ENCODE assay signal across 40 mouse cellular contexts in genomic region chr11:100766726-100767125, GRCm38 (mm10). TPM values are rescaled to one million over a fixed set of nuclear protein-coding genes. Genes with fewer than 3 reads are reported as not detected.
"Had no signal": no experiment of that assay in that cellular context is flagged by ENCODE, and none has a peak within 500 bp of the region (broad histone marks: within the 10 kb centered on the region; RNA-seq: fewer than 3 reads in every experiment).

No protein-coding gene starts in this region.

- DNase-seq: forebrain, postnatal 0 days; gastrocnemius, adult 2 months; gastrocnemius, postnatal 10 days; gastrocnemius, postnatal 25 days; heart, adult 18-20 months; heart, postnatal 10 days; heart, postnatal 4 days; layer of hippocampus, adult 9-11 months; layer of hippocampus, postnatal 36 days; liver; liver, embryonic 13.5 days; liver, postnatal 0 days; lung, adult 2 months had no signal

- H3K4me2 ChIP-seq: heart, embryonic 12.5 days; hindbrain, embryonic 12.5 days; hindbrain, embryonic 14.5 days; intestine, embryonic 15.5 days; limb, embryonic 12.5 days; liver, embryonic 11.5 days; liver, embryonic 13.5 days; liver, embryonic 15.5 days had no signal

- H3K36me3 ChIP-seq: hindbrain, embryonic 10.5 days; hindbrain, embryonic 12.5 days; intestine, embryonic 15.5 days; limb, embryonic 10.5 days; limb, embryonic 12.5 days; liver, embryonic 13.5 days; liver, embryonic 15.5 days had no signal

- H3K9me3 ChIP-seq: heart, embryonic 10.5 days; heart, embryonic 12.5 days; hindbrain, embryonic 10.5 days; hindbrain, embryonic 12.5 days; intestine, embryonic 15.5 days; limb, embryonic 10.5 days; limb, embryonic 12.5 days; liver, embryonic 13.5 days; liver, embryonic 15.5 days had no signal

- H3K4me3 ChIP-seq: gastrocnemius, adult 2 months; heart, embryonic 10.5 days; heart, embryonic 12.5 days; hindbrain, embryonic 10.5 days; hindbrain, embryonic 12.5 days; intestine, embryonic 15.5 days; limb, embryonic 10.5 days; limb, embryonic 12.5 days; liver, embryonic 13.5 days; liver, embryonic 15.5 days had no signal

- H3K9ac ChIP-seq: forebrain, postnatal 0 days; heart, embryonic 12.5 days; hindbrain, embryonic 12.5 days; hindbrain, embryonic 14.5 days; intestine, embryonic 15.5 days; limb, embryonic 12.5 days; liver, embryonic 13.5 days; liver, embryonic 15.5 days; liver, postnatal 0 days had no signal

- H3K27ac ChIP-seq: gastrocnemius, adult 2 months; heart, embryonic 10.5 days; hindbrain, embryonic 10.5 days; hindbrain, embryonic 12.5 days; hindbrain, embryonic 14.5 days; intestine, embryonic 15.5 days; limb, embryonic 10.5 days; limb, embryonic 12.5 days; liver, embryonic 13.5 days; liver, embryonic 15.5 days had no signal

- ATAC-seq: forebrain, postnatal 0 days; hindbrain, embryonic 16.5 days; inflammation-experienced regulatory T-cells, adult 6 months; intestine, embryonic 15.5 days; intestine, postnatal 0 days; liver, postnatal 0 days had no signal

RNA-seq across cellular contexts. Expression of gene Hcrt, which starts 4.0 kb away (rescaled TPM):
- total RNA-seq: gastrocnemius, adult 2 months; gastrocnemius, postnatal 10 days; gastrocnemius, postnatal 25 days; gastrocnemius, postnatal 4 days; granulocyte monocyte progenitor cell, adult 5-6 weeks; heart, adult 18-20 months; heart, adult 8-10 months; heart, postnatal 10 days; heart, postnatal 25 days; heart, postnatal 4 days; layer of hippocampus, adult 18-20 months; layer of hippocampus, adult 8-10 months; layer of hippocampus, postnatal 14 days; layer of hippocampus, postnatal 36 days; left cerebral cortex, adult 18-20 months; left cerebral cortex, postnatal 14 days had no signal
- polyA plus RNA-seq: heart, embryonic 10.5 days; heart, embryonic 12.5 days; heart, embryonic 14.5 days; heart, embryonic 16.5 days; hindbrain, embryonic 10.5 days; hindbrain, embryonic 12.5 days; hindbrain, embryonic 14.5 days; inflammation-experienced regulatory T-cells, adult 6 months; intestine, embryonic 15.5 days; intestine, postnatal 0 days; large intestine, adult 2 months; limb, embryonic 10.5 days; limb, embryonic 12.5 days; limb, embryonic 14.5 days; liver, embryonic 11.5 days; liver, embryonic 13.5 days; liver, embryonic 15.5 days; liver, postnatal 0 days; lung, adult 2 months had no signal

RNA-seq across cellular contexts. Expression of gene Kcnh4, which starts 7.0 kb away (rescaled TPM):
- total RNA-seq: gastrocnemius, adult 2 months; gastrocnemius, postnatal 10 days; gastrocnemius, postnatal 25 days; granulocyte monocyte progenitor cell, adult 5-6 weeks; heart, adult 18-20 months; heart, adult 8-10 months; heart, postnatal 10 days; heart, postnatal 25 days; heart, postnatal 4 days had no signal
- polyA plus RNA-seq: heart, embryonic 10.5 days; heart, embryonic 12.5 days; heart, embryonic 14.5 days; heart, embryonic 16.5 days; limb, embryonic 10.5 days; limb, embryonic 12.5 days; liver, embryonic 11.5 days; liver, embryonic 13.5 days; liver, embryonic 15.5 days; liver, postnatal 0 days had no signal

RNA-seq across cellular contexts. Expression of gene Hspb9, which starts 53.1 kb away (rescaled TPM):
- total RNA-seq: forebrain, postnatal 0 days; gastrocnemius, adult 2 months; gastrocnemius, postnatal 10 days; gastrocnemius, postnatal 25 days; gastrocnemius, postnatal 4 days; granulocyte monocyte progenitor cell, adult 5-6 weeks; heart, adult 18-20 months; heart, postnatal 10 days; heart, postnatal 25 days; heart, postnatal 4 days; layer of hippocampus, adult 18-20 months; layer of hippocampus, adult 8-10 months; layer of hippocampus, postnatal 14 days; layer of hippocampus, postnatal 36 days; left cerebral cortex, adult 18-20 months; left cerebral cortex, postnatal 14 days; left cerebral cortex, postnatal 36 days had no signal
- polyA plus RNA-seq: heart, embryonic 12.5 days; heart, embryonic 14.5 days; hindbrain, embryonic 14.5 days; large intestine, adult 2 months; limb, embryonic 12.5 days; limb, embryonic 14.5 days had no signal
